Mouse (Mus musculus) C3H10T1/2 (cell line): ENCODE data around the gene Rnf223. TPM values are rescaled to one million over a fixed set of nuclear protein-coding genes. Genes with fewer than 3 reads are reported as not detected.

Source experiments
- polyA plus RNA-seq, 2 experiments: library from polyadenylated mRNA; unstranded; fragments of >200 nt; fragmentation: generic; extraction: Trizol; gene quantifications; one replicate each; pipeline ENCODE4 v1.2.1; 2012; ENCODE audit warnings: missing spikeins in 2 of 2

Gene Rnf223
- polyA plus RNA-seq, result under 1 TPM; 0.07 to 0.42 TPM

GRCm38 (mm10) chr4:156130436-156130835, at the start of gene Rnf223:
Gene Rnf223 (plus strand): TSS chr4:156130513.

DNA sequence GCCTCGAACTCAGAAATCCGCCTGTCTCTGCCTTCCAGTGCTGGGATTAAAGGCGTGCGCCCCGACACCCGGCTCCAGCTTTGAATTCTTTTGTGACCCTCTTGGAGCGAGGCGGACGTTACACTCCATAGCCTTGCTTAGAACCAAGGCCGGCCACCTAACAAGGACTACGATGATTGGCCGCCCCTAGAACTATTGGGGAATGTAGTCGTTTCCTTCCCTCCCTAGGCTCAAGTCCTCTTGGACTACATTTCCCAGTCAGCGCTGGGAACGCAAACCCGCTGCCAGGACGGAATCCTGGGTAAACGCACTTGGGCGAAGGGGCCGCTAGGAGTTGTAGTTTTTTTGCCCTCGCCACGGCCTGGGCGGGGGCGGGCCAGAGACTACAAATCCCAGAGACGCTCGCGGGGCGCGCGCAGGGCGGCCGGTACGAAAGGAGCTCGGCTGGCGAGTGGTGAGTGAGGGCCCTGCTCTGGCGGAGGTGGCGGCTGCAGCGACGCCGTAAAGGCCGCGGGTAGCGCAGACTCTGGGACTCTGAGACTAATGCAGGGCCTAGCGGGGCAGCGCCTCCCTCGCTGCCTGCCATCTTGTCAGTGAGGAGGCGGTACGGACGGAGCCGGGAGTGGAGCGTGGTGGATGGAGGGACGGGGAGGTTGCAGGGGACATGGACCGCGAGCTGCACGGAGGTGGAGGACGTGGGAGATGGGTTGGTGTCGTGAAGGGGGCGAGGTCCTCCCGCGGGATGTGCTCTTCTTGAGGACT, 20.6 kb upstream of the Rnf223 start, which contains the start of gene 9430015G10Rik:
TSS of gene 9430015G10Rik (plus strand) at position 413 of the 762 bp plus-strand sequence.

Other genes starting within 250 kb of the Rnf223 start
- 10 to 100 TPM in 1 of 2 experiments, 1 to 10 TPM in 1; 9.1 to 14.4 TPM for gene Pusl1, start 238.7 kb upstream of the Rnf223 start, polyA plus RNA-seq
- gene Acap3, start 238.7 kb upstream of the Rnf223 start, polyA plus RNA-seq, result 10 to 100 TPM; 13.3 to 20.0 TPM
- 10 to 100 TPM; 35.8 to 37.0 TPM for gene Ube2j2, start 186.7 kb upstream of the Rnf223 start, polyA plus RNA-seq
- 1 to 10 TPM; 2.1 to 3.6 TPM for gene C1qtnf12, start 168.2 kb upstream of the Rnf223 start, polyA plus RNA-seq
- gene B3galt6, start 137.9 kb upstream of the Rnf223 start, polyA plus RNA-seq, result 1 to 10 TPM; 1.9 to 4.3 TPM
- gene Sdf4, start 137.6 kb upstream of the Rnf223 start, polyA plus RNA-seq, result 100 to 1,000 TPM; 121 to 177 TPM
- 1 to 10 TPM in 1 of 2 experiments, under 1 TPM in 1; 0.16 to 1.3 TPM for gene Tnfrsf4, start 116.7 kb upstream of the Rnf223 start, polyA plus RNA-seq
- gene Tnfrsf18, start 104.3 kb upstream of the Rnf223 start, polyA plus RNA-seq, result 1 to 10 TPM in 1 of 2 experiments, under 1 TPM in 1; 0.08 to 1.6 TPM
- under 1 TPM in 1 of 2 experiments, not detected in 1; 0.08 TPM for gene Ttll10, start 71.1 kb upstream of the Rnf223 start, polyA plus RNA-seq
- 10 to 100 TPM in 1 of 2 experiments, 1 to 10 TPM in 1; 5.3 to 22.4 TPM for gene 9430015G10Rik, start 20.5 kb upstream of the Rnf223 start, polyA plus RNA-seq
- 10 to 100 TPM in 1 of 2 experiments, 1 to 10 TPM in 1; 2.6 to 26.9 TPM for gene Agrn, start 67.0 kb downstream of the Rnf223 start, polyA plus RNA-seq
- gene Isg15, start 70.3 kb downstream of the Rnf223 start, polyA plus RNA-seq, result 10 to 100 TPM in 1 of 2 experiments, 1 to 10 TPM in 1; 1.3 to 22.7 TPM
- under 1 TPM in 1 of 2 experiments, not detected in 1; 0.05 TPM for gene AW011738, start 72.8 kb downstream of the Rnf223 start, polyA plus RNA-seq
- under 1 TPM; 0.04 to 0.17 TPM for gene Perm1, start 85.4 kb downstream of the Rnf223 start, polyA plus RNA-seq
- 10 to 100 TPM in 1 of 2 experiments, 1 to 10 TPM in 1; 4.8 to 12.4 TPM for gene Plekhn1, start 104.3 kb downstream of the Rnf223 start, polyA plus RNA-seq
- gene Noc2l, start 105.5 kb downstream of the Rnf223 start, polyA plus RNA-seq, result 10 to 100 TPM; 23.0 to 82.0 TPM
- under 1 TPM; 0.02 to 0.05 TPM for gene Samd11, start 125.1 kb downstream of the Rnf223 start, polyA plus RNA-seq
- not detected for gene Vmn2r-ps159, start 200.6 kb downstream of the Rnf223 start, polyA plus RNA-seq